Mouse (Mus musculus) adipocyte (in vitro differentiated cells): ENCODE results near the gene Idh2.
A peak's percentile ranks its signal among the peaks of the same experiment; 100 is the strongest.
"Not testable (repeated sequence)": the region's sequence is repeated elsewhere in the genome, so short reads cannot be mapped to it uniquely, and the experiment has no call there.

Experiments used
- DNase-seq: peaks from one replicate; pipeline ENCODE4 v3.0.0-alpha.2; 2016; ENCODE audit warnings: low spot score

Gene Idh2

DNA sequence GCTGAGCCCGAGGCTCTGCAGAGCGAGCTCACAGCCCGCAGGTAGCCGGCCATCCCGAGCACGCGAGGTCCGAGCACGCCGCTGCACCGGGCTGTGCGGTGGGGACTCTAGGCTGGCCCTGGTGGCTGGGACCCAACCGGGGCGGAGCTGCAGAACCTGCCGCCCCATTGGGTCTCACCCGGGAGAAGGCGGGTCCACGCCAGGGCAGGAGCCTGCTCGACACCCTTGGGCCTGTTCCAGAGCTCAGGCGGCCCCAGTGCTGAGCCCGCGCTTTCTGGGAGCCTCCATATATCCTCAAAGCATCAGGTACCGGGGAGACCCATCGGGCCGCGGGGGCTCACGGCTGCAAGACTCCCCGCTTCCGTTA lies at the start of gene Idh2:
TSS of gene Idh2 (minus strand) at position 169 of the 367 bp plus-strand sequence.
- peak; percentile 79 for DNase-seq

DNA sequence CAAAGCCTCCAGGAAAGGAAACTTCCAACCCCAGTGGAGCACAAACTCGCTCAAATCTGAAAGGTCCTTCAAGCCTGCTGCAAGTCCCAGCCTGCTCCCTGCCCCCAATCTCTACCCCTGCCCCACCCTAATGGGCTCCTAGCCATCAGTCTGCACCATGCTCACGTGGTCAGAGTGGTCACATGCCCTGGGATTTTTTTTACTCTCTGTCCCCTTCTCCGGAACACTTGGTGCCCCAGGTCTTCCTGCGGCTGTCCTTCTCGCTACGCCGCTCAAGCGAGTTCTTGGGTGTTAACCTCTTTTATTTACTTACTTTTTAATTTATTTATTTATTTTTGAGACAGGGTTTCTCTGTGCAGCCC lies 45.7 kb upstream of the Idh2 start:
- DNase-seq, result no peak

DNA sequence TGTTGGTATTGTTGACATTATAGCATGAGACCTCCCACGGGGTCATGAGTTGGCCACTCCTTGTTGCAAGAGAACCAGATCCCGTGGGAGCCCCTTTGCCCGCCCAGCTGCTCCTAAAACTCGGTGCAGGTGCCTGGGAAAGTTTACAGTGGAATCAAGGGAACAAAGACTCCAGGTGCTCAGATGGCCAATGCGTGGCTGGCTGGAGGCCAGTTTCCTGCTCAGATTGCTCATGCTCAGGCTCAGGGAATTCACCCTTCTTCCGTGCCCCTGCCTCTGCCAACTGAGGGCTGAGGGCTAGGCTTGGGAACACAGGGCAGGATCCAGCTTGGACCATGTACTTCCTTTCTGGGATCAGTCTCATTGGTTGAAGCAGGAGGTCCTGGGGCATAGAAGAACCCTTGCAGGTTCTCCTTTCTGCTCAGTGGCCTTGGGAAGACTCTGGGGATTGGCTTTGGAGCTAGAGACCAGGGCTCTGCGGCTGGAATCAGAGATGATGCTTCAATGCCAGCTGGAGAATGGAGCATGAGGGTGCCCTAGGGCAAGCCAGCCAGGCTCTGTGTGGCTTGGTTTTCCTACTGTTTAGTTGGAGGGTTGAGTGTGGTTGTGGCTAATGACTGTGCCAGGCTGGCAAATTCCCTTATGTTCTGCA lies 45.2 kb upstream of the Idh2 start:
- no peak for DNase-seq

DNA sequence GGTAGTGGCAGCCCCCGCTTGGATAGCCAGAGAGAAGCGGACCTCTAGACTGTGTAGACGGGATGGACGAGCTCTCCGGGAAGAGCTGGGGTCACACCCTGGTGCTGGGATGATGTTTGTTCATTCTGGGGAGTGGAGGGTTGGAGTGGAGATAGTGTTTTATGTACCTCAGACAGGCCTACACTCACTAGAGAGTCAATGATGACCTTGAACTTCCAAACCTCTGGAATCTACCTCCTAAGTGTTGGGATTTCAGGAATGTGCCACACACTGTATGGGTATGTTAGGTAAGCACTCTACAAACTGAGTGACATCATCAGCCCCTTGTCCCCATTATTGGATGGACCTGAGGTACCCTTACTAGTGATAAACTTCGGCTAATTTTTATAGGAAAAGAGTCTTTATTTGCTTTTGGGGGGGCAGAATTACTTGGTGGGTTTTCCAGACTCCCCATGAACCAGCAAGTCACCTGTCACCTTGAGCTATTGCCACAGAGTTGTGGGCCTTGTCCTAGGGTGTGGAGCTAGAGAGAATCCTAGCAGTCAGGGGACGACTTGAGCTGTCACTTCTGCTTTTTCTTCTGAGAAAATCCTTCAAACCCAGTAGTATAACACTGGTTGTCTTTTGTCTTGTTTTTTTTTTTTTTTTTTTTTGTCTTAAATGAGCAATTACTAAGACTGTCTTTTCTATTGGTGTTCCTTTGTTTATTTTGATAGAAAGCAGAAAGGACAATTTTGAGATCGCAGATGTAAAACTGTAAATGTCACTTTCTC lies 43.5 kb upstream of the Idh2 start:
- no peak for DNase-seq

DNA sequence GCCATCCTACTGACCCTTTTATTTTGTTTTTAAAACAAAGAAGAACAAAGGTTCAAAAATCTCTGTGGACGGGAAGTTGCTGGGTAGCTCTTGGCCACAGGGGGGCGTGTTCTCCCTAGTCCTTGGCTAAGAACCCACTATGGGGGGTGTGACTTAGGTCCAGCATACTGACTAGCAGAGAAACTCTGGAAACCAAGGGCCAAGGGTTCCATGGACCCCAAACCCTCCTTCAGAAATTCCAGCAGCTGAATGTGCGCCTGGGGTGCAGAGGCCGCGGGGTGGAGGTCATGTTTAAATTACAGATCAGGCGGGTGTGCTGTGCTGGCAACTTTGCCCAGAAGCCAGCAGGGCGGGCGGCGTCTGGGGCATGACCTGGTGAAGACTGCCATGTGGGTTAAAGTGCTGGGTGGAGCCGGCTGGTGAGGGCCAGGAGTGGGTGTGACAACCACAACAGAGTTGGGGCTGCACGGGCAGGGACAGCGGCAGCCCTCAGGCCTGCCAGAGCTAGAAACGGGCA lies 41.6 kb upstream of the Idh2 start:
- peak; percentile 39 for DNase-seq

DNA sequence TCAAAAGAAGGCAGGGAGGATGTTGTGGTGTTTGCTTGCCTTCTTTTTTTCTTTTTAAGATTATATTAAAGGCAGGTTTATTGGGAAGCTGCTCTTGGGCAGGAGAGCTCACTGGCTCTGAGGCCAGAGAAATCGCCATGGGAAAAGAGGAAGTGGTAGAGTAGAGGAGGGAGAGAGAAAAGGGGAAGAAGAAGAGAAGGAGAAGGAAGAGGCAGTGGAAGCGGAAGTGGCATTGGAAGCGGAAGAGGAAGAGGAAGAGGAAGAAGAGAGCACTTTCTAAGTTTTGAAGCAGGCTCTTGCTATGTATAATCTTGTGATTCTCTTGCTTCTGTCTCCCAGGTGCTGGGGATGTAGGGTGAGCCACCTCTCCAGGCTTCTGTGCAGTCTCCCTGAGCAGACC lies 39.5 kb upstream of the Idh2 start:
- DNase-seq, result no peak

DNA sequence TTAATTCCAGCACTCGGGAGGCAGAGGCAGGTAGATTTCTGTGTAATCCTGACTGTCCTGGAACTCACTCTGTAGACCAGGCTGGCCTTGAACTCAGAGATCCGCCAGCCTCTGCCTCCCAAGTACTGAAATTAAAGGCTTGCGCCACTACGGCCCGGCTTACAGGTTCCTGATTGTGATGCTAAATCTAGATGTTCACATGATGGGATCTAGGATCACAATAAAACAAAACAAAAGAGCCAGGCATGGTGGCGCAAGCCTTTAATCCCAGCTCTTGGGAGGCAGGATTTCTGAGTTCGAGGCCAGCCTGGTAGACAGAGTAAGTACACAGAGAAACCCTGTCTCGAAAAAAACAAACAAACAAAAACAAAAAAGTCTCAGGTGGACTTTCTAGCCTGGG lies 37.6 kb upstream of the Idh2 start:
- DNase-seq, result no peak

DNA sequence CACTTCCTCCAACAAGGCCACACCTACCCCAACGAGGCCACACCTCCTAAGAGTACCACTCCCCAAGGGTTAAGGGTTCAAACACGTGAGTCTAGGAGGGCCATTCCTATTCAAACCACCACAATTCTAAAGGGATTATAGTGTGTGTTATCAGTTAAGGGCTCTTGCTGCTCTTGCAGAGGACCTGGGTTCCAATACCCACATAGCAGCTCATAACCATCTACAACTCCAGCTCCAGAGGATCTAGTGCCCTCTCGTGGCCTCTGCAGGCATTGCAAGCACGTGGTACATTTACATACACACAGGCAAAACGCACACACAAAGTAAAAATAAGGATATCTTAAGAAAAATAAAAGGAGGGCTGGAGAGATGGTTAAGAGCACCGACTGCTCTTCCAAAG lies 37.0 kb upstream of the Idh2 start:
- DNase-seq, result no peak

DNA sequence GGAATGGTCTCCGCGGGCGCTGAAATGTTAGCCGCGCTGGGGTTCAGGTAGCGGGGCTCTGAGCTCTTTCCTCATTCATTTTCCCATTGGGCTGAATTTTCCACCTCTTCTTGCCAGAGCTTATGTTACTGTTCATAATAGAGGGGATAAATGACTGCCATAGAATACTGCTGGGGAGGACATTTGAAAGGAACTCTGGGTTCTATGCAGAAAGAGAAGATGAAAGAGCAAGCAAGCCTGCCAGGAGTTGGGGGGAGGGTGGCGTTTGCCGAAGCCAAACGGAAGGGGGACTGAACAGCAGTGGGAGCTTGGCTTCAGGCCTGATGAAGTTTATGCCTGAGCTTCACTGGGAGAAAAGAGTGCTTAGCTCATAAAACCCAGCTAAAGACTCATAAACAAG lies 34.2 kb upstream of the Idh2 start:
- no peak for DNase-seq

DNA sequence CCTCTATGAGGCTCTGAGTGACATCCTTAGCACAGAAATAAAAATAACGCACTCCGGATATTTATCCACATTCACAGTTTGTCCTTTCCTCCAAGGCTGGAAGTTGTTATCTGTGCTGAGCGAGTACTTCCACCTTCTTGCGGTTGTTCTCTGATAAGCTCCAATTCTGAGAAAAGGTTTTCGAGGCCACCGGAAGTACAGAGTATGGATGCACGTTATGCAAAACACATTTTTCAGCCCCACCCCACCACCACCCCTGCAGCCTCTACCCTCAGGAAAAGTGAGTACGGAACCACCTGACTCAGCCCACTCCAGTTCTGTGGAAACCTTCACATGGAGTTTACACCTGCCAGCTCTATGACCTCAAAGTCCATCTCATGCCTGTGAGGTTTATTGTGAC lies 30.9 kb upstream of the Idh2 start:
- DNase-seq, result no peak

DNA sequence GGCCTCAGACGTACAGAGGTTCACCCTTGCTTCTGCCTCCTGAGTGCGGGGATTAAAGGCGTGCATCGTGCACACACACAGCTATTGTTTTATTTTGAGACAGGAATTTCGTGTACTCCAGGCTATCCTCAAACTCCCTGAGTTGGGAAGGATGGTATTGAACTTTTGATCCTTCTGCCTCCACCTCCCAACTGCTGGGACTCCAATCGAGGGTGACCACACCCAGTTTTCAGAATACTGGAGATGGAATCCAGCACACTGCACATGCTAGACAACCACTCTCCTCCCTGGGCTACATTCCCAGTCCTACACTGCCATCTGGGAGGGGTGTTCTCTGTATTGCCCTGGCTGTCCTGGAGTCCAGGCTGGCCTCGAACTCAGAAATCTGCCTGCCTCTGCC lies 29.5 kb upstream of the Idh2 start:
- no peak for DNase-seq

DNA sequence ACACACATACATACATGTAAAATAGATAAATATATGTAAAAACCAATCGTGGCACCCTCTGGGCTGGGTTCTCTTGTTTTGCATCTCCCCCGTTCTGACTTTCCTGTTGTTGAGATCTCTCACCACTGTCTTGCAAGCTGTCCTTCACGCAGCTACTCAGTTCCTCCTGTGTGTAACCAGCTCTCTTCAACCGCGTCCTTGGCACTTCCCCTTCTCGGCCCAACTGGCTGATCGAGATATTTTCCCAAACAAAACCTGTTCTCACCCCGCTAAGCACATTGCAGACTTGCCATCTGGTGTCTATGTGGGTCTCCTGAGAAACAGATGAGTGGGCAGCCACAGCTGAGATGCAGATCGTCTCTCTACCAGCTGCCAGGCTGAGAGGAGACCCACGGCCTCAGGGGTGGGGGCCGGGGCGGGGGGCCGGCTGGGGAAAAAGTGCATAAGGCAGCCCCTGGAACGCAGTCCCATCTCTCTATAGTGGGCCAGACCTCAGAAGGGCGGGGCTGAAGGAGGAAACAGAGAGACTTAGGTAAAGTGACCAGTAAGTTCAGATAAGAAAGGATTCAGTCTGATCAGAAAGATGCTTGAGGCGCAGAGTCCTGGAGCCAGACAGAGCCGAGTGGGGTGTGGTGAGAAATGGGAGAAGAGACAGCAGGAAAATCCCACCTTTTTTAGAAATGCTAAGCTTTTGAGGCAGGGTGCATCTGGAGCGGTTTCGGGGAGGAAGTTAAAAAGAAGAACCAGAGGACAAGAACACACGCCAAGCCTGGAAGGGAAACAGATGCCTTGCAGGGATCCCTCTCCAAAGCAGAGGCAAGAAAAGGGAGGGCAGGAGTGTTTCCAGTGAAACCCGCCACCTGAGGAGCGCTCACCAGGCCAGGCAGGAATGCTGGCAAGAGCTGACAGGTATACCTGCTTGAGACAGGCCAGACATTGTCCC lies 28.4 kb upstream of the Idh2 start:
- DNase-seq, result no peak

DNA sequence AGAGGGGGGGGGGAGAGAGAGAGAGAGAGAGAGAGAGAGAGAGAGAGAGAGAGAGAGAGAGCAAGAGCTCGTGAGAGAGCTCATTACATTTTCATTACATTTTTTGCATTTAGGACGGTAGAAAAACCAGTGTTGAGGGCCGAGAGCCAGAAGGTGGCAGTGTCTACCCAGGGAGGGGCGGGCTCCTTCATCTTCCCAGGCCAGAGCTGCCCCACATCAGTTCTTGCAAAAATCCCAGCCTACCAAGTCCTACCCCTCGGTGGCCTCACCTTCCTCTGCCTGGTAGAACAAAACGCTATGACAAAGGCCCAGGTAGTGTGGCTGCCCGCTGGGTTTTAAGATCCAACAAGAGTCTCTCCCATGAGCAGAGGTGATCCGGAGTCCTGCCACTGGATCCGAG lies 25.6 kb upstream of the Idh2 start:
- peak; percentile 79 for DNase-seq

DNA sequence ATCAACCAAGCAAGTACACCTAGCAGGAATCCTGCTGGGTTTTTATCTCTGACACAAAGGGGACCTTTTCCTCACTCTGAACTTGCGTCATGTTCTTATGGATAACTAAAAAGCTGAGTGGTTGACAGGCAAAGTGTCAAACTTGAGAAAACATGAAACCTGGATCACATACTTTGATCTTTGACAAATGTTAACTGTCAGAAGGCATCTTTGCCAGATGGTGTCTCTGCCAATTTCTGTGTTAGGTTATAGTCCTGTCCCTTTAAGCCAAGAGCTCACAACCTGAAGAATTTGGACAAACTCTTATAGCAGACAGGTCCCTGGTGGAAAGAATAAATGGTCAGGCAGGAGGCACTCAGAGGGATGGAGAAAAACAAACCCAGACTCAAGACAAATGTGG lies 23.2 kb upstream of the Idh2 start:
- no peak for DNase-seq

DNA sequence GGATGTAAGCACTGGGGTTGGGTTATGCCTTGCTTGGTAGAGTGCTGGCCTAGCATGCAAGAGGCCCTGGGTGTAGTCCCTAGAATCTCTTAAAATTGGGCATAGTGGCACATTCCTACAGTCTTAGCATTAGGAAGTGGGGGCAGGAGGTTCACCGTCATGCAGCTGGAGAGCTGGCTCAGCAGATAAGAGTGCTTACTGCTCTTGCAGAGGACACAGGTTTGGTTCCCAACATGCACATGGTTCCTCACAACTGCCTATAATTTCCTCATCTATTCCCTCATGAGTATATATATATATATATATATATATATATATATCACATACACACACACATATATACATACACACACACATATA lies 20.0 kb upstream of the Idh2 start:
- DNase-seq, result no peak

DNA sequence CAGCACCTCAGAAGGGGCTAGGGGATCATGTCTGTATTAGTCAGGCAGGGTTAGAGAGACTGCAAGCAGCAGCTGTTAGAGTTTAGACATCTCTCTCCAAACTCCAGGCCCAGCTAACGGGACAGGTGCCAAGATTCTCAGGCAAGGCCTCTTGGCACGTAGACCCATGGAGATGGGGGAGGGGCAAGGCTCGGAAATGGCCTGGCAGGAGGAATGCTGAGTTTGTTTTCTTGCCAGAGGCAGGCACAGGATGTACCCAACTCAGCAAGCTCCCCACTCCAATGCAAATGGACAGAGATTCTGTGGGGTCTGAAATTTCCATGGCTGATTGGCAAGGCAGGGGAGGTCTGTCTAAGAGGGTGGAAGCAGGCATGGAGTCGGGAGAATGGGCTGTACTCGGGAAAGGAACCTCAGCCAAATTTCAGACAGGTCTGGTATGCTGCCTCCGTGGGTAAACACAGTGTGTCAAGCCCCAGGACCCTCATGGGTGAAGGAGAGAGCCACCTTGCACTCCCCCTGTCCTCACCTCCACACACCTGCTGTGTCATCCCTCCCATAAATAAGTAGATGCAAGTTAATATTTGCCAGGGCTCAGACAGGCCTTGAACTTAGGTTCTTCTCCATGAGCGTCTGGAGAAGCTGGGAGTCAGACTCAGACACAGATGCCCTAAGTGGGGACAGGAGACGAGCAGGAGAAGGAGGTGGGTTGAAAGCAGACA lies 19.4 kb upstream of the Idh2 start:
- DNase-seq, result peak; percentile 96

DNA sequence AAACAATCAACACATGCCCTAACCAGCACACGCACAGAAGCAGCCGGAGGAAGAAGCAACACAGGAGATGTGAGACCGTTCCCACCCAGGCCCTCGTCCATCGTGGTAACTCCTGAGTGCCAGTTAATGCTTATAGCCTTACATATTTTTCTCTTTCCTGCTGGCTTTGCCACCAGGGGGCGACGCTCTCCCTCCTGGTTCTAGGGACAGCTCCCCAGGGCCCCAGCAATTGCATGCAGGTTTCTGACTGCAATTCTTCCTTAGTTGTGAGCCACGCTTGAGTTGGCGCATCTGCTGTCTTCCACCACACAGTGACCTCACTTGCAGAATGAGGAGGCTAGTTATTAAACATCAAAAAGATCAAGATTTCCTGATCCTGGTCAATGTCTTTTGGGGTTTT lies 17.3 kb upstream of the Idh2 start:
- DNase-seq, result peak; percentile 52

DNA sequence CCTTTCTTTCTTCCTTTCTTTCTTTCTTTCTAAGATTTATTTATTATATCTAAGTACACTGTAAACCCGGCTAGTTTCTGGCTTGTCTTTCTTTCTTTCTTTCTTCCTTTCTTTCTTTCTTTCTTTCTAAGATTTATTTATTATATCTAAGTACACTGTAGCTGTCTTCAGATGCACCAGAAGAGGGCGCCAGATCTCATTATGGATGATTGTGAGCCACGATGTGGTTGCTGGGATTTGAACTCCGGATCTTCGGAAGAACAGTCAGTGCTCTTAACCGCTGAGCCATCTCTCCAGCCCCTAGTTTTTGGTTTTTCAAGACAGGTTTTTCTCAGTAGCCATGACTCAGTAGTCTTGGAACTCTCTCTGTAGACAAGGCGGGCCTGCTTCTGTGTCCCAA lies 16.1 kb upstream of the Idh2 start:
- DNase-seq, result not testable (repeated sequence)

DNA sequence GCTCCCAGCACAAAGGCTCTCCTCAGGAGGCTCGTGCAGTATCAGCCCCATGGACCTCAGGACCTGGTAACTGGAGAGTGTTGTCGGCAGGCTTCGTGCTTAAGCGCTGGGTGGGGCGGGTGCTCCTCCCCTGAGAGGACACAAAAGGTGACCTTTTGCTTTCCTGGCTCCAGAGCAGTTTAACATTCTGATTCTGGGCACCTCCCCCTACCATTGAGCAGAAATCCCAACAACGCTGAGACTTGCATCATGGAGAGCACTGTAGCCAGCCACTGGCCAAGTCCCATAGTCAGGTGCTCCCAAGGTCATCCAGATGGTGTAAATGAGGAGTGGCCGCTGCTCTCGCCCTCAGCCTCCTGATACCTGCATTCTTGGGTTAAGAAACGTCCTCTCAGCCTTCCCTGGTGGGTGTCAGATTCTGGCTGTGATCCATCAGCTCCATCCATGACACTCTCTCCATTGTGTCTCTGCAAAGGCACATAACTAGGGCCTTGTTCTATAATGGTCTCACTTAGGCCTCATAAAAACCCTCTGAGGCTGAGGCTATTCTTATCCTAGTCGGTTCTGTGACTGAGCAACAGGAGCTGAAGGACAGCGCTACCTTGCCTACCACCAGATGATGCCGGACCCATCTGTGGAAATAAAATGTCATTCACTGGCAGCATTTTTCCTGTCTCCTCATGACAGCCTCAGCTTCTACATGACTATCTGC lies 15.3 kb upstream of the Idh2 start:
- no peak for DNase-seq

DNA sequence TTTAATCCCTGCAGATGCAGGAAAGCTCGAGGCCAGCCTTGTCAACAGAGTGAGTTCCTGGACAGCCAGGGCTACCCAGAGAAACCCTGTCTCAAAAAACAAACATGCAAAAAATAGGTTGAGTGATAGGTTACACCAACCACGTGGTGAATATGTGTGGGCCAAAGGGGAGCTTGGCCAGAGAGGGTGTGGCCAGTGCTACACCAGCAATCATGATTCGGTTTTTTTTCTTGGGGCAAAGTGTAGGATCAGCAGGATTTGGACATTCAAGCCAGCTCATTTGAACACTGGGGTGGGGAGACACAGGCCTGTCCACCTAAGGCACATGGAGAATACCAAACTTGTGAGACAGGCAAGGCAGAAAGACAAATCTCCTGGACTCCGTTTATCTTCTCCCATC lies 14.1 kb upstream of the Idh2 start:
- DNase-seq, result peak; percentile 50

DNA sequence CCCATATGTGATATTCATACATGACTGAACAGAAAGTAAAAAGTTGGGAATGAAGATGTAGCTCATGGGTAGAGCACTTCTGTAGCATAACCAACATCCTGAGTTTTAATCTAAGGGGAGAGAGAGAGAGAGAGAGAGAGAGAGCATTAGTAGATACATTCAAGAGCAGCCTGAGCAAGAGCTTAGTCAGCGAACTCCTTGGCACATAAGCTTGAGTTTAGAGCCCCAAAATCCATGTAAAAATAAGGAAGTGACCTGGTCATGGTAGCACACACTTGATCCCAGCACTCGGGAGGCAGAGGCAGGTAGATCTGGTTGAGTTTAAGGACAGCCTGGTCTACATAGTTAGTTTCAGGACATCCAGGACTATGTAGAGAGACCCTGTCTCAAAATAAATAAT lies 8.5 kb upstream of the Idh2 start:
- no peak for DNase-seq

DNA sequence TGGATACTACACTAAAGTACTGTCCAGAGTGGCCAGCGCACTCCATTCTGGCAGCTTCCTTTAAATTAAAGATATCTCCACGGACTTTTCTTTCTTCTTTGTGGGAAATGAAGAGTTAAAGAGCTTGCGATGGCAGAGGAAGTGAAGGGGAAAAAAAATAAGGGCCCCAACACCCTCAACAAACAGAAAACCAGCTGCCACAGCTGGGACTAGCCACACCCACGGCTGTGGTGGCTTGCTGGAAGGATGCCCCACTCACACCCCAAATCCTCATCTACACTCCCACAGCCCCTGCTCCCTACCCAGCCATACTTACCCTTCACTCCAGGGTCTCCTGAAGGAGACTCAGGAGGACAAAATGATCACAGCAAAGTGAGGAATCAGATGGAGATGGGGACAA lies 7.9 kb upstream of the Idh2 start:
- no peak for DNase-seq
